Mouse (Mus musculus) adrenal gland, adult 18-20 months (tissue): ENCODE results near the gene Il31ra. TPM values are rescaled to one million over a fixed set of nuclear protein-coding genes. Genes with fewer than 3 reads are reported as not detected.
"Not testable (repeated sequence)": the region's sequence is repeated elsewhere in the genome, so short reads cannot be mapped to it uniquely, and the experiment has no call there.

Source experiments
- DNase-seq, 2 experiments: peaks; one replicate each; pipeline ENCODE4 v3.0.0; 2021 to 2022; ENCODE audit warnings: low spot score in 2 of 2
- long read RNA-seq, 2 experiments: library from polyadenylated mRNA; stranded (forward); transcript quantifications; one replicate each; pipeline ENCODE4 v2.0.0; 2021
- total RNA-seq, 2 experiments: library from RNA; stranded (reverse); gene quantifications; 1 replicate in 1 of 2; 2 replicates in 1 of 2; pipeline ENCODE4 v1.2.3; 2021

Il31ra gene
- under 1 TPM; 0.33 to 0.70 TPM for total RNA-seq
- long read RNA-seq, experiment 1, partial matches to known transcripts, result 0 of 1 reads
- long read RNA-seq, experiment 1, other reads (novel, unspliced or antisense), result 1 of 1 reads
- long read RNA-seq, experiment 2, result 0 reads

DNA sequence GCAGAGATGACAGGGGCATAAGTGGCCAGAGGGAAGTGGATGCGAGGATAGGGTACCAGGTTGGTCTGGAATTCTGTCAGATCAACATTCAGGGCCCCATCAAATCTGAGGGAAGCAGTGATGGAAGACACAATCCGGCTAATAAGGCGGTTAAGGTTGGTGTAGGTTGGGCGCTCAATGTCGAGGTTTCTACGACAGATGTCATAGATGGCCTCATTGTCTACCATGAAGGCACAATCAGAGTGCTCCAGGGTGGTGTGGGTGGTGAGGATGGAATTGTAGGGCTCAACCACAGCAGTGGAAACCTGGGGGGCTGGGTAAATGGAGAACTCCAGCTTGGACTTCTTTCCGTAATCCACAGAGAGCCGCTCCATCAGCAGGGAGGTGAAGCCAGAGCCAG lies at the start of gene Il31ra:
Gene Il31ra, minus strand, starts transcription at position 101 of the 400 bp plus-strand sequence.
- DNase-seq, result not testable (repeated sequence)

DNA sequence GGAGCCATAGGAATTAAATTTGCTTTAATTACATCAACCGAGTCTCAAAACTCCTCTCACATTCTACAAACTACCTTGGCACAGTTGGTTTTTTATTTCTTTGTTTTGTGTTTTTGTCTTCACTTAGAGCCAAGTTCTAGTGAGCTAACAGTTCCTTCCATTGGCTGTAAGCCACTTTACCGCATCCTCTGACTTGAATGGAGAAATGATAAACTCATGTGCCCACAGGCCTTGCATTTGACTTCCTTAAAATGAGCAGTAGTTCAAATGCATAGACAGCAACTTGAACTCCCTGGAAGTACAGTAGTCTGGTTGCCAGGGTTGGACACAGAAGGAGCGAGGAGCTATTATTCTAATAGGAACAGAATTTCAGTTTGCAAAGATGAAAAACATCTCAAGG lies 48.7 kb upstream of the Il31ra start:
- DNase-seq, result no peak

DNA sequence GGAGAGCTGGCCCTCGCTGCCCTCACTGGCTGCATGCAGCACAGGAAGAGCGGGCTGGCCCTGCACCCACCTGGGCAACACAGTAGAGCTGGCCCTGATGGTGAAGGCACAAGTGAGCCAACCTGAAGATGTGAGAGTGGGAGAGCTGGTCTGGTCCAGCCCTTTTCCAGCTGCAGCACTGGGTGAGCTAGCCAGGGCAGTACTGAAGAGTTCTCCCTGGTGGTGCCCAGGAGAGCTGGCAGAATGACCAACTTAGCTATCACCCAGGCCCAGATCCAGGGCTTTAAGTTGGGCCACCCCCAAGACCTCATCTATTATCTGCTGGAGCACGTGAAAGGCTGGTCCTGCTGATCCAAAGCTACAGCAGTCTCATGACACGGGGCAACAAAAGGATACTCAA lies 45.0 kb upstream of the Il31ra start:
- no peak for DNase-seq

DNA sequence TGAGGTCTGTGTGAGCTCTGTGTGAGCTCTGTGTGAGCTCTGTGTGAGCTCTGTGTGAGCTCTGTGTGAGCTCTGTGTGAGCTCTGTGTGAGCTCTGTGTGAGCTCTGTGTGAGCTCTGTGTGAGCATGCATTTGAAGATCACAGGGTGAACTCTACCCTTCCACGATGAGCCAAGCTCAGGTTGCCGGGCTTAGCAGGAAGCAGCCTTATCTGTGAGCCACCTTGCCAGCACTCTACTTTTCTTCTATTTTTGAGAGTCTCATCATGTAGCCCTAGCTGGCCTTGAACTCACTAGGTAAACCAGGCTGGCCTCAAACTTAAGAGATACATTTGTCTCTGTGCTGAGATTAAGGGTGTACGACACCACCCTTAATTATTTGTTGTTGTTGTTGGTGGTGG lies 42.3 kb upstream of the Il31ra start:
- no peak for DNase-seq

DNA sequence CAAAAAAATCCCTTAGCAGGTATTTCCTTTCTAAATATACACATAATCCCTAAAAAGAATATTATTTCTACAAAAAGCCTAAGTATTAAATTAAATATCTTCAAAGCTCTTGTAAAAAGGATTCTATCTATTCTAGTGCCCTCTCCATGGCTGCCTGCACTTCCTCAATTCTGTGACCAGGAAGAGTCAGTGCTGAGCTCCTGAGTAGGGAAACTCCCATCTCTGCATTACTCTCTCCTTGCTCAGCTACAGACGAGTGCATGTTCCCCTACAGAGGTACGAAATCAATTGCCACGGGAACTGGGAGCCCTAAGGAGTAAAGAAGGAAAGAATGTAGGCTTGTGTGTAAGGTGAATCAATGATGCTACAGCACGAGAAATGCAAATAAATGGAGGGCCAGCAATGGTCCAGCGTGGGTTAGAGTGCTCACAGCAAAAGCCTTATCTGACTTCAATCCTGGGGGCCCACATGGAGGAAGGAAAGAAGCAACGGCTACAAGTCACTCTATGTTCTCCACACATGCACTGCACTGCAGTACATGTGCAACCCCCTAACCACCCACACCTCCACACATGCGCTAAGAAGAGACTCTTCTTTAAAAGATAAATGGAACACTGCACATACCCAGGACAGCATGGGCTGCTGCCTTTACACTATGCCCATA lies 41.1 kb upstream of the Il31ra start:
- DNase-seq, result no peak

DNA sequence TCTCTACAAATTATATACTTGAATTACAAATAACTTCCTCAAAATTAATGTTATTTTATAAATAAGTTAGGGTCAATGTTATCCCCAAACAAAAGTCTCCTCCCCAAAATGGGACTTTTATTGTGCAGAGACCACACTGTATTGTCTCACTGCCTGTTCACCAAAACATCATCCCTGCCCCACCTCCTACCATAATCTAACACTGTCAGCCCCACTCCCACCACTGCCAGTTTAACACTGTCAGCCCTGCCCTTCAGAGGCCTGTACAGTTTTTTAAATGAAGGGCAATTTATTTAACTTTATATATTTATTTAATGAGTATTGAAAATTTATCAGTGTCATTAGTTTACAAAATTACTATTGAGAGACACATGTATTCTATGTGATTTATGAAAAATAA lies 31.4 kb upstream of the Il31ra start:
- no peak for DNase-seq

DNA sequence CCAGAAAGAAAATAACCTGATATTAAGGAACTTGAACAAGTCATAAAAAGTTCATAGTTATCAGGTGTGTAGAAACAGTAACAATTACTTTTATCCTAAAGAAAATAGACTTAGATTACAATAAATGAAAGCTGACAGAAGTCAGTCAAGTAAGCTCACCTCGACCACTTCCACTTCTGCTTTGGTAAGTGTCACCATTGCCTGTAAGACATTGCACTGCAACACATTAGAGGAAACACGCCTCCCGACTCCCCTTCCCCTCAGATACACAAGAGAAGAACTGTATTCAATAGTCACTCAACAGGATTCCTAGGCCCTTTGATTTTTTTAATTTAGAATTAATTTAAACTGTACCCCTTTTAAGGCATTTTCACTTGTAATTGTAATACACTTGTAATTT lies 30.5 kb upstream of the Il31ra start:
- DNase-seq, result no peak

DNA sequence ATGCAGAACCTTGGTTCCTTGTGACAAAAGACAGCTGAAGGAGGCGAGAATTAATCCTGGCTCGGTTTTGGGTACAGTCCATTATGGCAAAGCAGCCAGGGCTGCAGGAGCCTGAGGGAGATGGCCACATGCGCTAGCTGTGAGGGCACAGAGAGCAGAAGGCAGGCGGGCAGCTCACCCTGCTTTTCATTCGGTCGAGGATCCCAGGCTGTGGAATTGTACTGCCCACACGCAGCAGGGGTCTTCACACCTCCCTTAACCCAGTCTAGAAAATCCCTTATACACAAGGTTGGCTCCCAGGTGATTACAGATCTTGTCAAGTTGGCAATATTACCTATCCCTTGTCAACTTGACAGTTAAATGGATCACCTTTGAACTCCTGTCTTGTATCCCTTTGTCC lies 29.5 kb upstream of the Il31ra start:
- no peak for DNase-seq

DNA sequence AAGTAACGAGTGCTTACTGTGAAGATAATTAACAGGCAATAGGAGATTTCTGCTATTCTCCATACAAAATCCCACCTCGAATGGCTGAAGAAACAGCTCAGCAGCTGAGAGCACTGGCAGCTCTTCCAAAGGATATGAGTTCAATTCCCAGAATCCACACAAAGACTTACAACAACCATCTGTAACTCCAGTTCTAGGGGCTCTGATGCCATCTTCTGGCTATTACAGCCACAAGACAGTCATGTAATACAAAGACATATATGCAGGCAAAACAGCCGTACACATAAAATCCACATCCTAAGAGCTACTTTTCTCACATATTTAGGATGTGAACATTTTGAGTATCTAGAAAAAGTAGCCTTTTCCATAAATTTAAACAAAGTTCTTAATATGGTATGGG lies 27.4 kb upstream of the Il31ra start:
- DNase-seq, result no peak

DNA sequence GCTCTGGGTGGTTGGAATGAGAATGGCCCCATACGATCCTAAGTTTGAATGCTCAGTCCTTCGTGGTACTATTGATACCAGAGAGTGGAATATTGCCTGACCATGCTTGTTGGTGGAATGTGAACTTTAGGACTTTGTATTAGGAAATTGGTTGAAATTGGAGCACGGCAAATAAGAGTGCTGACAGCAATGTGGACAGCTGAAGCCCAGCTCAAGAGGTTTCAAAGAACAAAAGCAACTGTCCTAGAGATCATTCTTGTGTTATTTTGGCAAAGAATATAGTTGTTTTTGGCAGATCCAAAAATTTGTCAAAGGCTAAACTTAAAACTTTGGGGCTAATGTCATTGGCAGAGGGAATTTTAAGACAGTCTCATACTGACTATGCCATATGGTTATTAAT lies 14.4 kb upstream of the Il31ra start:
- DNase-seq, result no peak

DNA sequence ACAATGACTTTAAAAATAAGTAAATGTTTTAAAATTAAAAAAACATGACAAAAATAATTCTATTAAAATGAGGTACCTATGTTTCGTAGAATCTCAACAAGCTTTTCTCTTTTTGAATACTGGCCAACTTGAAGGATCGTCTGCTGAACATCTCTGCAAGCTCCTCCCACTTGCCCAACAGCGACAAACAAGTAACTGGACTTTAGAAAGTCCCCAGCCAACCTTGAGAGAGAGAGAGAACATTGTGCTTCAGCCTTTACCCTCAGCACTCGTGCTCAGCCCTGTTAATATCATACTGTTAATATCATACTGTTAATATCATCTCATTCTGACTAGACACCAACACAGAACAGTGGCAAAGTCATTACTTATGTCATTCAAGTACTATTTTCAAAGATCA lies 10.3 kb upstream of the Il31ra start:
- no peak for DNase-seq

DNA sequence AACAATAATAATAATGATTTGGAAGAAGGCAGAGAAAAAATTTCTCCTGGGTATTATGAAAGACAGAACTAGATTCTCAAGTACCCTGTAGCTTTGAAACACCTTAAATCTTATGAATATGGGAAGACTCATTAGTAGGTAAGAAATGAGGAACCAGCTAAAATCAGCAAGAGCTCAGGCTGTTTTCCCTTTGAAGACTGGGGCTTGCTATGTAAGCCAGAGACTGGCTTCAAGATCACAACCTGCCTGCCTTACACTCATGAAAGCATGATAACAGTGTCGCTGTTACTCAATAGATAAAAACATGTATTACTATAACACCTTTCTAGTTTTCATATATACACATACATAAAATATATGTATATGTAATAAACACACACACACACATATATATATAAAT lies 9.7 kb upstream of the Il31ra start:
- DNase-seq, result no peak

DNA sequence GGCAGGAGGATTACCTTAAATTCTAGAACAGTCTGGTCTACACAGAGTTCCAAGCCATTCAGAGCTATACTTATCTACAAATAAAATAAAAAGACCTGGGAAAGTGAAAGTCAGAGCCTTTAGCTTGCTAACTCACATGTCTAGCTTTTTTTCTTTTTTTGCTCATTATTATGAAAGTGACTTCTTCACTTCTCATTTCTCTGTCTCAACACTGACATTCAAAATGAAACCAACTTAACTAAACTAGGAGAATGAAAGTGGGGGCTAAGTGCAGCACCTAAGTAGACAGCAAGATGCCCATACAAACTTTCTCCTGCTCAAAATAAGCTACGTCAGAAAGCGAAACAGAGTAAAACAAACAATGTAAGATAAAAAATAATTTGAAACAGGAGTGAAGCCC lies 8.4 kb upstream of the Il31ra start:
- DNase-seq, result no peak

DNA sequence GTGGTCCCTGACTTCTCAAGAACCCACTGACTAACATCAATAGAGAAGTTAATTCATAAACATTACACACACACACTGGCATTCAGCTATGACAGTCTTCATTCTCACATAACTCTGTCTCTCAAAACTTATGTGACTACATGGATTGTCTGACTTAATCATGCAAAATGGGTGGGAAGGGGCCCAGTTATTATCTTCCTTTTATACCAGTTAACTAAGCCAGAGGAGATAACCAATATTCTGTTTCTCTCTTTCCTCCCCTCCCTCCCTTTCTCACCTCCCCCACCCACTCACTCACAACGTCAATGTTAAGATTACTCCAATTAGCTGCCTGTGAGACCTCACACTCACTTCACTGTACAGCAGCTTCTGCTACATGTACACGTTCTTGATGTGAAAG lies 3.9 kb downstream of the Il31ra start:
- DNase-seq, result no peak

DNA sequence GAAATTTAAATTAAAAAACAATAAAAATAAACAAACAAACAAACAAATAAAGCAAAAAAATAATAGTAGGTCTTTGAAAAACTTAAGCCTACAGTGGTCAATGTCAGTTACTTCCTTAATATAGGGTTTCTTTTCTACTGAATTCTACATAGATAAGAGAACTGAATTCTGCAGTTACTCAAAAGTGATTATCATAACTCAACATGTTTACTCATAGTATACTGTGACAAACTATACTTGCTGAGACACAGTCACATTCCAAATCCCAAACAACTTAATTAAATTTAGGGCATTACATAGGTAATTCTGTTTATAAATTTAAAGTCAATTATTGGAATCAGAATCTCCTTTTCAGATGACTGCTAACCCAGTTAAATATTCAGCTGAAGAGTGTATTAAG lies 4.5 kb downstream of the Il31ra start:
- DNase-seq, result no peak

DNA sequence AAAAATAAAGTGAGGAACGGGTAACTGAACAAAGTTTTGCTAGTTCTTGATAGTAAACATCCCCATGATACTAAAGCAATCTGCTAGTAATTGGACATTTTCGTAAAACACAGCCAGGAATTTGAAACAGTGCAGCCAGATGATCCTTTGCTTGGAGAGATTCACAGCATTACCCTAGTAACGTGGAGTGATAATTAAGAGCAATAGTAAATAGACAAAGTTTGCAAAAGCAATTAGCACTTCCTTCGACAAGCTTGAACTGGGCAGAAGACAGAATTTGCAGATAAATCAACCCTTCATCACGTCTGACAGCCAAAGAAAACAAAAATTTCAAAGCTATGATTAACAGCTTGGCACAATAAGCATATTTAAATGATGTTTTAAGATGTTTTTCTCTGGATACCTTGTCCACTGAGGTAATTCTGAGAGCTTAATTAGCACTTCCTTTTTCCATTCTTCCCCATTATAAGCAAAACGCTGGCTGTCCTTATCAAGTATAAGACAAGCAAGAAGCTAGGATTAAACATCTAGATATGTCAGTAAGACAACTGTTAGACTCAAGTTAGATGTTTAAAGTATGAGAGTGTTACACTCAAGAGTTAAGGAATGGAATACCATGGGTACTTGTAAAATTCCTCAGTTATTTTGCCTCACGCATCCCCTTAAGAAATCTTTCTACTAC lies 9.5 kb downstream of the Il31ra start:
- no peak for DNase-seq

DNA sequence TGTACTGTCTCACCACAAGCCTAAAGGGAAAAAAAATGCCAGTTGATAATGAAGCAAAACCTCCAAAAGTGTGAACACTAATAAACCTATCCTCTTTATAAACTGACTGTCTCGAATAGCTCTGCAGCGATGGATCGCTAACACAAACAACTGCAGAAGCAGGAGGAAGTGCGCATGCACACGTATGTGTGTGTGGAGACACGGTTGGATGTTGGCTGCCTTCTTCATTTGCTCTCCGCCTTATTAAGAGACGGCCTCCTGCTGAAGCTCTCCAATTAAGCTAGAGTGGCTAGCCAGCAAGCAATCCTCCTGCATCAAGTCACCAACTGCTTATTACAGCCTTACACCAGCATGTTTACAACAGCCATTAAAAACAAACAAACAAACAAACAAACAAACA lies 11.9 kb downstream of the Il31ra start:
- no peak for DNase-seq

DNA sequence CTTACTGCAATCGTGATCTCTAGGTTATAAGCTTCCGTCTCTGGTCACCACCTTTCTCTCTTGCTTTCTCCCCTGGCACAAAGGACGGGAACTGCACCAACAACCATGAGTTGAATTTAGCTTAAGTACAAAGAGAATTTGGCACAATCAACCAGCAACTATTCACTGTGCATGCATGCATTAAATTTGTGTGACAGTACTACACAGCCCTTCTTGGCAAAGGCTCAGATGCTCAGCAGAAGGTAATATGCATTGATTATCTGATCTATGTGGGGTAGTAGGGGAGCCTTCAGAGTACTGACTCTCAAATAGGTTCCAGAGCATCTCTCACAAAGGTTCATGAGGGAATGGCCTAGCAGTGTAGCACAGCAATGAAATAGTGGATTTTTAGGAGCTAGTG lies 12.4 kb downstream of the Il31ra start:
- no peak for DNase-seq

DNA sequence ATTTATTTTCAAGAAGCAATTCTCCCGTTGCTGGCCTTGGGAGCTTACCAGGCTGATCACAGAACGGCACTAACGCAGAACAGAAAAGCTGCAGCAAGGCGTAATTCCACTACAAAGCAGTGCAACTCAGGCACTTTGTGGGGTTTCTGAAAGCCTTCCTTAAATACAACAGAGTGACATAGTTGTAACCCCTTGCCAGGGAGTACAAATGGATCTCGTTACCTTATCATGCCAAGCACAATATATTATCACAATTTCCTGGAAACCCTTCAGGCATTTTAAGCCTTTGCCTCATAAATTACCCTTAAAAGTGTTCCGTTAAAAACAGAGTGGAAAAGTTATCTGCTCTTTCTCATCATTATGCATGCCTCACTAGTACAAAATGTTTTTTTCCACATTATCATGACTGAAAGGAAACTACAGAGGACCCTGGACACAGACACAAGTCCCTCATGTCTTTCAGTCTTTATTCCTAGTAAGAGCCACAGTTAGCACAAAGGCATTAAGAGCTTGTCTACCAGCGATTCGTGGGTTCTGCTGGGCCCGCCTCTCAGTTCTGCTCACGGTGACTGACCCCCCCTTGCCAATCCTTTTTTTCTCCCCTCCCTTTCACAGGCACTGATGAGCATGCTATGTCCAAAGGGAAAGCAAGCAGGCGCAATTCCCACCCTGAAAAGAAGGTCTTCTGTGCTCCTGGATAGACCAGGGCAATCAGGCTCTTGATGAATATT lies 13.4 kb downstream of the Il31ra start:
- no peak for DNase-seq

DNA sequence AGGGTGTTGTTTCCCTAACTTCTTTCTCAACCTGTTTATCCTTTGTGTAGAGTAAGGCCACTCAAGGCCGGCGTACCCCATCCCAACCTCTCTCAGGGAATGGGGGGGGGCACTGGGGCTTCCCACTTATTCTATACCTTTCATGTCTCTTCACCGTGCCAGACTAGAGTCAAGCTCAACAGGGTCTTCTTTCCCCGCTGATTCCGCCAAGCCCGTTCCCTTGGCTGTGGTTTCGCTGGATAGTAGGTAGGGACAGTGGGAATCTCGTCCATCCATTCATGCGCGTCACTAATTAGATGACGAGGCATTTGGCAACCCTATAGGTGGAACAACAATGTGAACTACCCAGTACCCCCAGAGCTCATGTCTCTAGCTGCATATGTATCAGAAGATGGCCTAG lies 16.1 kb downstream of the Il31ra start:
- peak; percentile 100 for DNase-seq

DNA sequence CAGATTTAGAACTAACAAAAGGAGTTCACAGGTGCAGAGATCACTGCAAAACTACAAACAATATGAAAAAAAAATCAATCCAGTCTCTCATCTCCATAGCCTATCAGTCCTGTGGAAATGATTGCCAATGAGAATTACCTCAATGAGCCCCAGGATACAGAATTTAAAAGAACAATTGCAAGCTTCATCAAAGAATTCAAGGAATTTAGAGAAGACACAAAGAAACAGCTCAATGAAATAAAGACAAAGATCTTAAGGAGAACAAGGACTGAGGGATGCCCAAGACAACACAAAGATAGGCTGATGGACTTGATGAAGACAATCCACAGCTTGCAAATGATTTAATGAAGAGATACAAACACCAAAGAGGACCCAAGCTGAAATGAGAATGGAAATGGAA lies 20.4 kb downstream of the Il31ra start:
- DNase-seq, result no peak

DNA sequence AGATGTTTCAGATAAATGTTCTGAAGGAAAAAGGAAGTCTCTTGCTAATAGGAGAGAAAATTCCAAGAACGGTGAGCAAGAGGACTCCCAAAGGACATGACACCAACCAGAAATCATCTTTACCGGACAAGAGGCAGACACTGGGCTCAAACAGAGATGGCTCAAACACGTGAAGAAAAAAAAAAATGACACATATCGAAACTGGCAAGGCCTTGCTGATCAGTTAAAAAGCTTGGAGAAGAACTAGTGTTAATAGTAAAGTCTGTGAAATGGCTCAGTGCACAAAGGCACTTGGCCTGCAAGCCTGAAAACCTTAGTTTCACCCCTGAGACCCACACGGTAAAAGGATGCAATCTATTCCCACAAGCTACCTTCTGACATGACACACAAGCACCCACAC lies 23.4 kb downstream of the Il31ra start:
- no peak for DNase-seq
